Mouse (Mus musculus): ENCODE measurements around the gene Tex46. TPM values are rescaled to one million over a fixed set of nuclear protein-coding genes. Genes with fewer than 3 reads are reported as not detected.

The Tex46 gene
- polyA plus RNA-seq, 1 experiment from 2014 or later, result not detected

DNA sequence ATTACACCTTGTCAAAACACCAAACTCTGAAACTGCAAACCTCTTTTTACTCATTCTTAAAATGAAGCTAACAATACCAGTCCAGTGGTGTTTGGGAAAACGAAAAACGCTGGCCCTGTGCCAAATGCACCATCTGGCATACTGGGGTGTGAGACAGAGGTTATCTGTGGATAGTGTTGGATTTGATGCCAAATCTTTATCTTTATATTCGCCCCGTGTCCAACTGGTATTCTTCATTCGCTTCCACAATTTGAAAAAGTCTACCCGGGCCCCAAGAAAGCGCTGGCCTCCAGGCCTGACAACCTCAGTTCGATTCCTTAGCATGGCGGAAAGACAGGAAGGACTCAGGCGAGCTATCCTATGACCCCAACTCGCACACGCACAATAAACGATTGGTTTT, 8.8 kb upstream of the Tex46 start:
- Histone ChIP-seq H3K36me3 (ENCODE audit: insufficient read depth, low read length) (no peaks in the 10 kb centered on the region), H3K4me1 (ENCODE audit: insufficient read depth, low read depth, low read length) (peaks cover 8% of the 10 kb centered on the region; the same call in 1 of the 2 replicates), H3K27ac (ENCODE audit: low read length) (peak overlapping the region; percentile 91), H3K4me2 (replicated peaks; ENCODE audit: low read depth, low read length) (peak overlapping the region; percentile 56), H3K4me3 (ENCODE audit: low read depth, low read length) (peak overlapping the region; percentile 88), H3K27me3 (replicated peaks; ENCODE audit: insufficient read depth, low read length) (no peaks in the 10 kb centered on the region), H3K9ac (replicated peaks; ENCODE audit: low read depth) (peak overlapping the region; percentile 90; the same call in 1 of the 2 replicates), H3K9me3 (ENCODE audit: low read length) (no peaks in the 10 kb centered on the region)
- no peak for TF ChIP-seq EP300 (IDR thresholded peaks at IDR 0.05)
- 1% methylated on average over 13 of the region's 13 CpGs for WGBS
- DNase-seq (ENCODE audit: low spot score) (peak; percentile 38), ATAC-seq (peak; percentile 5)

DNA sequence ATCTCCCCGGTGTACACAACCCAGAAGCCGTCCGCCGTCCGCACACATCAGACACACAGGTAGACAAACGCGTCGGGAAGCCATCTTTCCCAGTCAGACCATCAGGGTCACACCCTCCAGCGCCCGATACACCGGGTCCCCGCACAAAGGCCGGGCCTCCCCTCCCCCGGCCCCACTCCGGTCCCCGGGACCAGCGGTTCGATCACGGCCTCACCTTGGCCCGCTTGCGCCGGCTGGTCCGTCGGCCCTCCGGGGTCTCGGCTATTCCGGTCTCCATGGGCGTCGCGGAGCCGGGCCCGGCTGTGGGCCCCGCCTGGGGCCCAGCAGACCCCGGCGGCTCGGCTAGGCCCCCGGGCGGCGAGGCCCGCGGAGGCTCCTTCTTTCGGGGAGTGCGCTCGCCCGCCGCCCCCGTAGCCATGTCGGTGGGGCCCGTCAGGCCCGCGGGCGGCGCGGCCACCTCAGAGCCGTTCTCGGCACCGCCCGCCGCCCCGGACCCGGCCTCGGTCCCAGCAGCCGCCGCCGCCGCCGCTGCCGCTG, 8.2 kb upstream of the Tex46 start:
- Histone ChIP-seq H3K4me3 (ENCODE audit: low read depth, low read length) (peak overlapping the region; percentile 88), H3K4me1 (ENCODE audit: insufficient read depth, low read depth, low read length) (peaks cover 8% of the 10 kb centered on the region; the same call in 1 of the 2 replicates), H3K4me2 (replicated peaks; ENCODE audit: low read depth, low read length) (peak overlapping the region; percentile 56), H3K27me3 (replicated peaks; ENCODE audit: insufficient read depth, low read length) (no peaks in the 10 kb centered on the region), H3K9me3 (ENCODE audit: low read length) (no peaks in the 10 kb centered on the region), H3K27ac (ENCODE audit: low read length) (peak overlapping the region; percentile 91), H3K9ac (replicated peaks; ENCODE audit: low read depth) (peak overlapping the region; percentile 90), H3K36me3 (ENCODE audit: insufficient read depth, low read length) (no peaks in the 10 kb centered on the region)
- TF ChIP-seq CTCF (IDR thresholded peaks at IDR 0.05) (no peak), EP300 (IDR thresholded peaks at IDR 0.05) (no peak)
- under 1% methylated on average over 56 of the region's 68 CpGs for whole genome bisulfite sequencing
- peak; percentile 54 for DNase-seq (ENCODE audit: low spot score)
- peak; percentile 67 for ATAC-seq

GRCm38 (mm10) chr4:136602568-136602967, 7.7 kb upstream of the Tex46 start, which contains the start of gene Kdm1a:
Gene Kdm1a, minus strand, starts transcription at chr4:136602723.
- no peaks in the 10 kb centered on the region for H3K27me3 ChIP-seq (replicated peaks; ENCODE audit: insufficient read depth, low read length)
- DNase-seq (ENCODE audit: low spot score), result peak; percentile 94
- peak within 1 kb of the TSS; percentile 56 for H3K4me2 ChIP-seq (replicated peaks; ENCODE audit: low read depth, low read length)
- H3K9ac ChIP-seq (replicated peaks; ENCODE audit: low read depth), result peak within 1 kb of the TSS; percentile 90
- H3K27ac ChIP-seq (ENCODE audit: low read length), result peak within 1 kb of the TSS; percentile 91
- H3K4me3 ChIP-seq (ENCODE audit: low read depth, low read length), result peak within 1 kb of the TSS; percentile 88
- ATAC-seq, result peak; percentile 91
- WGBS, result 0% methylated on average over 39 of the region's 45 CpGs
- no peaks in the 10 kb centered on the region for H3K36me3 ChIP-seq (ENCODE audit: insufficient read depth, low read length)
- TF ChIP-seq CTCF (IDR thresholded peaks at IDR 0.05) (peak; percentile 95), EP300 (IDR thresholded peaks at IDR 0.05) (no peak)
- no peaks in the 10 kb centered on the region for H3K9me3 ChIP-seq (ENCODE audit: low read length)
- H3K4me1 ChIP-seq (ENCODE audit: insufficient read depth, low read depth, low read length), result peaks cover 8% of the 10 kb centered on the region; the same call in 1 of the 2 replicates

DNA sequence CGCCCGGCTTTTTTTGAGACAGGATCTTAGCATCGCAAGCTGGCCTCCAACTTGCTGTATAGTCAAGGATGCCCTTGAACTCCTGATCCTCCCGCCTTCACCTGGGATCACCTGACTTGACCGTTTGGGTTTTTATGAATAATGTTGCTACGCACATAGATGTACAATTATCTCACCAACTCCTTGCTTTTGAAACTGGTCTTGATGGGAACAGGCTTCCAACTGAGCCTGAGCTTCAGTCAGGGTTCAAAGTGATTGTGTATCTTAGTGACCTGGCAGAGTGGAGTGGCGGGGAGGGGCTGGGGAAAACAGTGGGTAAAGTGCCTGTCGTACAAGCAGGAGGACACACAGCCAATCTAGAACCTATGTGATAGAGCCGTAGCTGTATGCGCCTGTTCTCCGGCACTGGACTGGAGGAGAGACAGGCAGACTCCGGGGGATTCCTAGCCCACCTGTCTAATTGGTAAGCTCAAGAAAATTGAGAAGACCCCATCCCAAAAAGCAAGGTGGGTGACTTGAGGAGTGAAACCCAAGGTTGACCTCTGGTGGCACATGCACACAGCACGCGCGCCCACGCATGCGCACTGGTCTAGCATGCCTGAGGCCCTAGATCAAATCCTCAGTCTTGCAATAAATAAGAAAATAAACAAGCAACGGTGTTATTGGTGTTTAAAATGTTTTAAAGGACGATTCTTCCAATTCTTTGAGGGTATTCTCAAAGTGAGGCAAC, 4.3 kb upstream of the Tex46 start:
- Histone ChIP-seq H3K9ac (replicated peaks; ENCODE audit: low read depth) (no peak overlapping the region), H3K4me2 (replicated peaks; ENCODE audit: low read depth, low read length) (no peak overlapping the region), H3K4me3 (ENCODE audit: low read depth, low read length) (no peak overlapping the region), H3K27ac (ENCODE audit: low read length) (no peak overlapping the region), H3K27me3 (replicated peaks; ENCODE audit: insufficient read depth, low read length) (no peaks in the 10 kb centered on the region), H3K36me3 (ENCODE audit: insufficient read depth, low read length) (no peaks in the 10 kb centered on the region), H3K9me3 (ENCODE audit: low read length) (no peaks in the 10 kb centered on the region), H3K4me1 (ENCODE audit: insufficient read depth, low read depth, low read length) (peaks cover 3% of the 10 kb centered on the region; the same call in 1 of the 2 replicates)
- TF ChIP-seq CTCF (IDR thresholded peaks at IDR 0.05) (no peak), EP300 (IDR thresholded peaks at IDR 0.05) (no peak)
- DNase-seq (ENCODE audit: low spot score) (no peak), ATAC-seq (no peak)
- 84% methylated on average over 19 of the region's 19 CpGs for WGBS

DNA sequence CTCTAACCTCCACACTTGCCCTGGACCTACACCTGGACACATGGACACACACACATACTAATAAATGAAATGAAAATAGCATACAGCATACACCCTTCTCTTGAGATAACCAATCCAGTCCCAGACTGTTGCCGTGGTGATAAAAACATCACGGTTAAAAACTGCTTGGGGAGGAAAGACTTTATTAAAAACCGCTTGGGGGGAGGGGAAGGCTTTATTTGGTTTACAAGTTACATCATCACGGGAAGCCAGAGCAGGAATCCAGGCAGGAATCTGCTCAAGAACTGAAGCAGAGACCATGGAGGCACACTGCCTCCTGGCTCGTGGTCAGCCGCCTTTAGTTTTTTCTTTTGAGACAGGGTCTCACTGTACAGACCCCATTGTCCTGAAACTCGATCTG, 3.4 kb downstream of the Tex46 start:
- H3K4me3 ChIP-seq (ENCODE audit: low read depth, low read length), result no peak overlapping the region
- H3K9ac ChIP-seq (replicated peaks; ENCODE audit: low read depth), result no peak overlapping the region
- TF ChIP-seq EP300 (IDR thresholded peaks at IDR 0.05), result no peak
- TF ChIP-seq CTCF (IDR thresholded peaks at IDR 0.05), result no peak
- WGBS, result 50% methylated on average over 7 of the region's 7 CpGs
- H3K4me2 ChIP-seq (replicated peaks; ENCODE audit: low read depth, low read length), result no peak overlapping the region
- no peak overlapping the region for H3K27ac ChIP-seq (ENCODE audit: low read length)
- ATAC-seq (no peak), DNase-seq (ENCODE audit: low spot score) (no peak)
- H3K36me3 ChIP-seq (ENCODE audit: insufficient read depth, low read length), result no peaks in the 10 kb centered on the region
- H3K4me1 ChIP-seq (ENCODE audit: insufficient read depth, low read depth, low read length), result no peaks in the 10 kb centered on the region
- no peaks in the 10 kb centered on the region for H3K27me3 ChIP-seq (replicated peaks; ENCODE audit: insufficient read depth, low read length)
- H3K9me3 ChIP-seq (ENCODE audit: low read length), result no peaks in the 10 kb centered on the region

DNA sequence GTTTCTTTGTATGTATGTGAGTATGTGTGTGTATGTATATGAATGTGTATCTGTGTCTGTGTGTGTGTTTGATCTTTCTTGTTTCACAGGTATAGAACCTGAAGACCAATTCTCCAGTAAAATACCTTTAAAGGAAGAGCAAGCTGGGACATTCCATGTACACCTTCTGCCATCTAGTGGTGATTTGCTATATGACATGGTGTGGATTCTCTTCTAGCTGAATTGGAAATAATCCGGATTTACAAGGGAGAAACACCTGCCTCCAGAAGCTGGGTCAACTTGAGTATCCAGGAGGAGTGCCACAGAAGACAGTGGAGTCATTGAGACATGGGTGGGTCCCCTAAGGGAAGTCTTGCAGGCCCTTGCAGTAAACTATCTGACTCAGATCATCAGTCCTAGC, 11.1 kb downstream of the Tex46 start:
- H3K4me2 ChIP-seq (replicated peaks; ENCODE audit: low read depth, low read length), result no peak overlapping the region
- H3K27ac ChIP-seq (ENCODE audit: low read length), result no peak overlapping the region
- peak; percentile 69 for DNase-seq (ENCODE audit: low spot score)
- H3K9me3 ChIP-seq (ENCODE audit: low read length), result no peaks in the 10 kb centered on the region
- H3K4me3 ChIP-seq (ENCODE audit: low read depth, low read length), result no peak overlapping the region
- H3K9ac ChIP-seq (replicated peaks; ENCODE audit: low read depth), result no peak overlapping the region
- peak; percentile 95 for TF ChIP-seq CTCF (IDR thresholded peaks at IDR 0.05)
- TF ChIP-seq EP300 (IDR thresholded peaks at IDR 0.05), result no peak
- 0% methylated on average over 1 of the region's 1 CpGs for WGBS
- no peaks in the 10 kb centered on the region for H3K36me3 ChIP-seq (ENCODE audit: insufficient read depth, low read length)
- ATAC-seq, result no peak
- H3K27me3 ChIP-seq (replicated peaks; ENCODE audit: insufficient read depth, low read length), result no peaks in the 10 kb centered on the region
- no peaks in the 10 kb centered on the region for H3K4me1 ChIP-seq (ENCODE audit: insufficient read depth, low read depth, low read length)
